Mouse (Mus musculus): Measurements from ENCODE around the gene Fbxl13. TPM values are rescaled to one million over a fixed set of nuclear protein-coding genes. Genes with fewer than 3 reads are reported as not detected.
"Not testable (repeated sequence)": the region's sequence is repeated elsewhere in the genome, so short reads cannot be mapped to it uniquely, and the experiment has no call there.

Fbxl13 gene
- polyA plus RNA-seq, 1 experiment from 2014 or later: 0.32 TPM

DNA sequence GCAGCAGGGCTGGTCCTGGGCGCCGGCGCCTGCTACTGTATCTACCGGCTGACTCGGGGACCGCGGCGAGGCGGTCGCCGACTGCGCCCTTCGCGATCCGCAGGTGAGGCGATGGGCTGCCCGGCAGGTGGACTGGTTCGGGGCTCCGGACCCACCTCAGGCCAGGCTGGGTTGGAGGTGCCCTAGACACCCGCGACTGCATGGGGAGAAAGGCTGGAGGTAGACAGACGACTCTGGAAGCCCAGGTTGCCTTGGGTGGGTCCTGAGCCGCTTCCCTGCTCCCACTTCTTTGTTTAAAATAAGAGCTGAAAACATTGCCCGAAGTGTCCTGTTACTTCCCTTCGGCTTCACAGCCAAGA is 678 bp upstream of the Fbxl13 start:
- H3K4me3 ChIP-seq (ENCODE audit: low read depth, low read length): peak overlapping the region; percentile 82
- H3K9me3 ChIP-seq (ENCODE audit: control insufficient read depth, low read length): no peaks in the 10 kb centered on the region
- peaks cover 6% of the 10 kb centered on the region; the same call in 1 of the 2 replicates for H3K36me3 ChIP-seq (ENCODE audit: control insufficient read depth, insufficient read depth, low read length)
- 0 out of 2 replicates have a peak, but pooled peaks cover 3% of the 10 kb centered on the region for H3K4me1 ChIP-seq (replicated peaks; ENCODE audit: control insufficient read depth, insufficient read depth, low read length)
- peak overlapping the region; percentile 92 for H3K9ac ChIP-seq (ENCODE audit: low read depth, low read length)
- peak overlapping the region; percentile 91 for H3K27ac ChIP-seq (ENCODE audit: low read depth, low read length)
- ATAC-seq (ENCODE audit: low FRiP score) (no peak), DNase-seq (ENCODE audit: low spot score) (no peak)
- peak overlapping the region; percentile 78 for H3K4me2 ChIP-seq (replicated peaks; ENCODE audit: low read depth, low read length)
- no peaks in the 10 kb centered on the region for H3K27me3 ChIP-seq (ENCODE audit: control insufficient read depth, insufficient read depth, low read length)
- under 1% methylated on average over 25 of the region's 25 CpGs for WGBS

DNA sequence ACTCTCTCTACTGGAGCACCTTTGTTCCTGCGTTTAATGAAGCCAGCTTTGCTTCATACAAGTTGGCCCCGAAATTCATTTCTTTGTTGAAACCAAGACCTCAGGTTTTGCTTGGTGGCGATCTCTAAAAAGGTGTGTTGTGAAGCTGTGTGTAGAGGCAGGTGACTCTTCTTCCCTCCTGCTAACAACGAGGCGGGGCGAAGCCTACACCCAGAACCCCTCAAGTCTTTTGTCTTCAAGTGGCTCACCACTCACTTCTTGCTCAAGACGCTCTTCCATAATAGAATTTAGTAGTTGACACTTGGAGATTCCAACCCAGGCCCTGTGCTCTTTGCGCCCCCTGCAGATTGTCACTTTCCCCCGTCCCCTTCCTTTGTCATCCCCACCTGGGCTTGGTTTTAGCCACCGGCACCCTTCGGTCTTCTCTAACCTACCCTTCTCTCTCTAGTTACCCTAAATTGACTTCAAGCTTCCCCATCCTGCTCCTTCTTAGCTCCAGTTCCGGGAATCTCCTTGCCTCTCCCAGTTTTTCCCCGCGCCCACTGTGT is 469 bp downstream of the Fbxl13 start:
- Histone ChIP-seq H3K4me1 (replicated peaks; ENCODE audit: control insufficient read depth, insufficient read depth, low read length) (0 out of 2 replicates have a peak, but pooled peaks cover 3% of the 10 kb centered on the region), H3K27me3 (ENCODE audit: control insufficient read depth, insufficient read depth, low read length) (no peaks in the 10 kb centered on the region), H3K9me3 (ENCODE audit: control insufficient read depth, low read length) (no peaks in the 10 kb centered on the region), H3K36me3 (ENCODE audit: control insufficient read depth, insufficient read depth, low read length) (peaks cover 4% of the 10 kb centered on the region; the same call in 1 of the 2 replicates), H3K27ac (ENCODE audit: low read depth, low read length) (peak overlapping the region; percentile 55; the same call in 1 of the 2 replicates), H3K9ac (ENCODE audit: low read depth, low read length) (peak overlapping the region; percentile 35; the same call in 1 of the 2 replicates), H3K4me2 (replicated peaks; ENCODE audit: low read depth, low read length) (peak overlapping the region; percentile 55), H3K4me3 (ENCODE audit: low read depth, low read length) (peak overlapping the region; percentile 82)
- DNase-seq (ENCODE audit: low spot score) (no peak), ATAC-seq (ENCODE audit: low FRiP score) (peak; percentile 20)
- WGBS: 10% methylated on average over 14 of the region's 14 CpGs

DNA sequence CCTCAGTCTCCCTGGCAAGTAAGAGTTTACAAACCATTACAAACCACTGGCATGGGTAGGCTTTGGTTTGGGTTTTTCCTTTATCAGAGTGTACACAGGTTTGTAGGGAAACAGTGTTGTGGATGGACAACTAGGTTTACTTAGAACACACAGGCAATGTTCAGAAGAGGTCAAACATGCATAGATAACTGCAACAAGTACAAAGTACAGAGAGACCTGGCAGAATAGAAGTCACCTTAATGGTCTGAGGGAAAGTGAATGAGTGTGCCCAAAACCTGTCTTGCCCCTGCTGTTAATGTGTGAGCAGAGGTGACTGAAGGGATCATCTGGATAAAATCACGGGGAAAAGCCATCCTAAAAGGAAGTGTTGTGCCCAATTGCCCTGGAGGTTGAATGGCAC is 1.8 kb downstream of the Fbxl13 start:
- Histone ChIP-seq H3K4me2 (replicated peaks; ENCODE audit: low read depth, low read length) (no peak overlapping the region), H3K36me3 (ENCODE audit: control insufficient read depth, insufficient read depth, low read length) (peaks cover 1% of the 10 kb centered on the region; the same call in 1 of the 2 replicates), H3K4me1 (replicated peaks; ENCODE audit: control insufficient read depth, insufficient read depth, low read length) (0 out of 2 replicates have a peak, but pooled peaks cover 3% of the 10 kb centered on the region), H3K27me3 (ENCODE audit: control insufficient read depth, insufficient read depth, low read length) (no peaks in the 10 kb centered on the region), H3K4me3 (ENCODE audit: low read depth, low read length) (no peak overlapping the region), H3K9ac (ENCODE audit: low read depth, low read length) (no peak overlapping the region), H3K9me3 (ENCODE audit: control insufficient read depth, low read length) (no peaks in the 10 kb centered on the region), H3K27ac (ENCODE audit: low read depth, low read length) (no peak overlapping the region)
- no peak for ATAC-seq (ENCODE audit: low FRiP score)
- DNase-seq (ENCODE audit: low spot score): no peak
- 48% methylated on average over 1 of the region's 1 CpGs for WGBS

DNA sequence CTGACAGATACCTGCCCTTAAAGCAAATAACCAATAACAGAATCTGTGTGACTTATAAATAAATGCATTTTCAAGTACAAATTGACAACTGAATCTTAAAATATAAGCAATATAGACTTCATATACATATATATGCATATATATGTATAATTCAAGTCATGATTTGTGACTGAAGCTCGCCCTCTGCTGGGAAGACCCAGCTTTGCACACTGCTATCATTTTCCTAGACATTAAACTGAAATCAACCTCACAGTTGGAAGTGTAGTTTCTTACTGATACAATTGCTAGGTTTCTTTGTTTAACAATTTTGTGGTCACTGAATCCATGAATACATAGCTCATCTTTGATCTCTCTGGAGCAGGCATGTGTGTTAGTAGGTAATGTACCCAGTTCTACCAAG is 4.5 kb downstream of the Fbxl13 start:
- H3K4me2 ChIP-seq (replicated peaks; ENCODE audit: low read depth, low read length): no peak overlapping the region
- 0% methylated on average over 1 of the region's 1 CpGs for WGBS
- no peak overlapping the region for H3K27ac ChIP-seq (ENCODE audit: low read depth, low read length)
- H3K36me3 ChIP-seq (ENCODE audit: control insufficient read depth, insufficient read depth, low read length): no peaks in the 10 kb centered on the region
- no peak overlapping the region for H3K9ac ChIP-seq (ENCODE audit: low read depth, low read length)
- no peak for ATAC-seq (ENCODE audit: low FRiP score)
- no peaks in the 10 kb centered on the region for H3K4me1 ChIP-seq (replicated peaks; ENCODE audit: control insufficient read depth, insufficient read depth, low read length)
- peak; percentile 69 for DNase-seq (ENCODE audit: low spot score)
- H3K4me3 ChIP-seq (ENCODE audit: low read depth, low read length): no peak overlapping the region
- no peaks in the 10 kb centered on the region for H3K27me3 ChIP-seq (ENCODE audit: control insufficient read depth, insufficient read depth, low read length)
- H3K9me3 ChIP-seq (ENCODE audit: control insufficient read depth, low read length): no peaks in the 10 kb centered on the region

GRCm38 (mm10) chr5:21625916-21626315 is 19.5 kb downstream of the Fbxl13 start:
- H3K9me3 ChIP-seq (ENCODE audit: control insufficient read depth, low read length): no peaks in the 10 kb centered on the region
- ATAC-seq (ENCODE audit: low FRiP score) (no peak), DNase-seq (ENCODE audit: low spot score) (no peak)
- no peak overlapping the region for H3K9ac ChIP-seq (ENCODE audit: low read depth, low read length)
- no peak overlapping the region for H3K4me3 ChIP-seq (ENCODE audit: low read depth, low read length)
- H3K4me2 ChIP-seq (replicated peaks; ENCODE audit: low read depth, low read length): no peak overlapping the region
- no peaks in the 10 kb centered on the region for H3K36me3 ChIP-seq (ENCODE audit: control insufficient read depth, insufficient read depth, low read length)
- H3K27ac ChIP-seq (ENCODE audit: low read depth, low read length): no peak overlapping the region
- no peaks in the 10 kb centered on the region for H3K27me3 ChIP-seq (ENCODE audit: control insufficient read depth, insufficient read depth, low read length)
- H3K4me1 ChIP-seq (replicated peaks; ENCODE audit: control insufficient read depth, insufficient read depth, low read length): no peaks in the 10 kb centered on the region

DNA sequence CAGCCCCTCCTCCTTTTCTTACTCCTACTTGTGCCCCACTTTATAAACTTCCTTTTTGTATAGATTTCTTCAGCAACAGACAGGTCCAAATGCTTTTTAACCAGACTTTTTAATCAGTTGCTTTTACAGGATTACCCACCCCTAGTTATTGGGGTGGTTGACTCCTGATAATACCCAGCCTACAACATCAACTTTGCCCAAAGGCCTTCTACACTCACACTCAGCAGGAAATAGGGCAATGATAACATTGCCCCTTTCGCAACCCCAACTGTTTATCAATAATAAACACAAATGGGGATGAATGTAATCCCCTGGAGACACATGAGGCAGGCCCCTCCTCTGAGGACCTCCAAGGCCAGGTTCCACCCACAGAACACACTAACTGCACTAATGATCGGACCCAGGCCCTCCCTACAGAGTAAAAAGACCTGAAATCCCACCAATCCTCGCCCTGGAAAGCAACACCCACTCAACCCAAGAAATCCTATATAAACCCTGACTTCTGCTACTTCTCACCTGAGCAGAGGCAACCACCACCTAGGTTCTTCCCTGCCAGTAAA is 28.9 kb downstream of the Fbxl13 start:
- Histone ChIP-seq H3K4me3 (ENCODE audit: low read depth, low read length) (no peak overlapping the region), H3K27me3 (ENCODE audit: control insufficient read depth, insufficient read depth, low read length) (no peaks in the 10 kb centered on the region), H3K36me3 (ENCODE audit: control insufficient read depth, insufficient read depth, low read length) (no peaks in the 10 kb centered on the region), H3K4me2 (replicated peaks; ENCODE audit: low read depth, low read length) (no peak overlapping the region), H3K27ac (ENCODE audit: low read depth, low read length) (no peak overlapping the region), H3K4me1 (replicated peaks; ENCODE audit: control insufficient read depth, insufficient read depth, low read length) (no peaks in the 10 kb centered on the region), H3K9ac (ENCODE audit: low read depth, low read length) (no peak overlapping the region), H3K9me3 (ENCODE audit: control insufficient read depth, low read length) (no peaks in the 10 kb centered on the region)
- ATAC-seq (ENCODE audit: low FRiP score) (no peak), DNase-seq (ENCODE audit: low spot score) (no peak)
- 78% methylated on average over 3 of the region's 3 CpGs for WGBS

DNA sequence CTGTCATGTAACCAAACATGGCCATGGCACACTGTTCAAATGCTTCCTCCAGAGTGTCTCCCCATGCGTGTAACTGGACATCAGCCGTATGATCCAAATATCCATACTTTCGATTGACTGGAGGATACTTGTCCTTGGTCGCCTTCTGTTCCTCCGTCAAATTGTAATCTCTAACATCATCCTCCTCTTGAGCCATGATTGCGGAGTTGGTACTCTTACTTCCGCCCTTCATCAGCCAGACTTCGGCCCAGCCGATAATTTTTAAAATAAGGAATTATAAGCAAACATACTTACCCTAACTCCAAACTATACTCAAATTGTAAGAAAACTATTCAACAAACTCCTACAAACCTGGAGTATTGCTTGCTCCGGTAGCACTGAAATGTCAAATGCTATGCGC is 31.1 kb downstream of the Fbxl13 start:
- H3K9me3 ChIP-seq (ENCODE audit: control insufficient read depth, low read length); ATAC-seq (ENCODE audit: low FRiP score); DNase-seq (ENCODE audit: low spot score); H3K4me3 ChIP-seq (ENCODE audit: low read depth, low read length); H3K4me2 ChIP-seq (replicated peaks; ENCODE audit: low read depth, low read length); H3K36me3 ChIP-seq (ENCODE audit: control insufficient read depth, insufficient read depth, low read length); H3K4me1 ChIP-seq (replicated peaks; ENCODE audit: control insufficient read depth, insufficient read depth, low read length); H3K27ac ChIP-seq (ENCODE audit: low read depth, low read length); H3K27me3 ChIP-seq (ENCODE audit: control insufficient read depth, insufficient read depth, low read length); H3K9ac ChIP-seq (ENCODE audit: low read depth, low read length): not testable (repeated sequence)
- 95% methylated on average over 11 of the region's 11 CpGs for WGBS

GRCm38 (mm10) chr5:21610996-21611395 is 34.4 kb downstream of the Fbxl13 start:
- H3K36me3 ChIP-seq (ENCODE audit: control insufficient read depth, insufficient read depth, low read length): no peaks in the 10 kb centered on the region
- ATAC-seq (ENCODE audit: low FRiP score) (no peak), DNase-seq (ENCODE audit: low spot score) (no peak)
- no peaks in the 10 kb centered on the region for H3K27me3 ChIP-seq (ENCODE audit: control insufficient read depth, insufficient read depth, low read length)
- 79% methylated on average over 3 of the region's 3 CpGs for WGBS
- H3K4me2 ChIP-seq (replicated peaks; ENCODE audit: low read depth, low read length): no peak overlapping the region
- no peak overlapping the region for H3K9ac ChIP-seq (ENCODE audit: low read depth, low read length)
- H3K9me3 ChIP-seq (ENCODE audit: control insufficient read depth, low read length): no peaks in the 10 kb centered on the region
- no peak overlapping the region for H3K27ac ChIP-seq (ENCODE audit: low read depth, low read length)
- H3K4me3 ChIP-seq (ENCODE audit: low read depth, low read length): no peak overlapping the region
- no peaks in the 10 kb centered on the region for H3K4me1 ChIP-seq (replicated peaks; ENCODE audit: control insufficient read depth, insufficient read depth, low read length)
